Mouse (Mus musculus): ENCODE results near the gene Alg5.
A peak's percentile ranks its signal among the peaks of the same experiment; 100 is the strongest.

- TF ChIP-seq POLR2A (IDR thresholded peaks at IDR 0.05; ENCODE audit: borderline replicate concordance, extremely low read depth, low read depth, low read length): no peak
- TF ChIP-seq CTCF (IDR thresholded peaks at IDR 0.05; ENCODE audit: insufficient read depth, low read length): peak; percentile 14; the same call in 1 of the 2 replicates
These were observed 60.5 kb downstream of the Alg5 start for GRCm38 (mm10) chr3:54795806-54796205.

Measured in lung, adult 2 months (tissue).